Mouse (Mus musculus) left cerebral cortex, postnatal 10 days (tissue): ENCODE measurements at regions not wholly inside any gene's neighbourhood (a gene's known extent, or its start where the extent isn't known, plus 50 kb on each side); places are given as distances from the start of the nearest gene placed in this dataset.

Experiments
- DNase-seq, 2 experiments: peaks; one replicate each; pipeline ENCODE4 v3.0.0; 2021 to 2022; ENCODE audit warnings: low spot score in 2 of 2, mixed read lengths in 1 of 2; ENCODE audit errors: extremely low spot score in 1 of 2
- intact Hi-C: fragments of 180-260 bp; cut with DNase I; formaldehyde crosslinking; loops from one replicate; pipeline ENCODE4 v1.15.1; 2025

DNA sequence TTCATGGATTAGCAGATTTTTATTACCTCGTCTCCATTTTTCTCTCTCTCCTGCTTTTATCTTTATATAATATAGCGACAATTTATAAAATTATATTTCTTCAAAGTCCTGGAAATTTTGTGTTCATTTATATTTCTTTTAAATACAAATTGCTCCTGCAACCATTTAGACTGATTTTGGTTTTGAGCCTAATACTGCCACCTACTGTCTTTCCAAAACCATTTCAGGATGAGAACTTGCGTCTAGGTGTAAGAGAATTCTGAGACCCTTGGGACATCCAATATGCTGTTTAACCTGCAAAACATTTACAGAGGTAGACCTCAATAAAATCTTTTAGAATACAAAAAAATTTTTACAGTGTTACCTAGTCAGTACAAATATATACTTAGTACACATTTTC is 158.1 kb downstream of the Gm6377 start:
- intact Hi-C loops, result loop anchor here (10.0 kb wide), 1 partner anchor 490 kb away; no protein-coding TSS in a partner anchor
- no peak for DNase-seq

GRCm38 (mm10) chrX:109392908-109393307 is 196.4 kb downstream of the Gm6377 start:
- DNase-seq, result no peak
- intact Hi-C loops, result loop anchor here (5.0 kb wide), 1 partner anchor 1664 kb away; no protein-coding TSS in a partner anchor

- intact Hi-C loops, result no loop called here
Observed at GRCm38 (mm10) chrX:109442932-109443331, 246.4 kb downstream of the Gm6377 start.

More at GRCm38 (mm10) chrX:109442932-109443331, 246.4 kb downstream of the Gm6377 start:
- DNase-seq, result no peak
